Mouse (Mus musculus): ENCODE measurements around the gene Gm28043. TPM values are rescaled to one million over a fixed set of nuclear protein-coding genes. Genes with fewer than 3 reads are reported as not detected.

Gm28043 gene
- 1.4 TPM for polyA plus RNA-seq (2014; fragmentation: Illumina TruSeq; extraction: RNeasy Lipid Tissue Mini Kit (QIAGEN cat#74804); ENCODE audit: low read depth, low replicate concordance)

GRCm38 (mm10) chr17:29614115-29615023 is at the start of gene Gm28043, which contains the start of gene Rnf8:
Gene Gm28043 (plus strand): TSS chr17:29614876.
Gene Rnf8 (plus strand): TSS chr17:29614790.

GRCm38 (mm10) chr17:29660076-29660761 is 45.5 kb downstream of the Gm28043 start, which contains the start of gene Cmtr1:
Gene Cmtr1 (plus strand): TSS chr17:29660595.

GRCm38 (mm10) chr17:29716732-29717445 is 102.2 kb downstream of the Gm28043 start, which contains the start of gene Ccdc167:
Gene Ccdc167 (minus strand): TSS chr17:29717044.

Other genes starting within 250 kb of the Gm28043 start
- gene Pim1, start 124.1 kb upstream of the Gm28043 start, polyA plus RNA-seq (2014; fragmentation: Illumina TruSeq; extraction: RNeasy Lipid Tissue Mini Kit (QIAGEN cat#74804); ENCODE audit: low read depth, low replicate concordance), result 78.8 TPM
- not detected for gene Gm17657, start 65.2 kb upstream of the Gm28043 start, polyA plus RNA-seq (2014; fragmentation: Illumina TruSeq; extraction: RNeasy Lipid Tissue Mini Kit (QIAGEN cat#74804); ENCODE audit: low read depth, low replicate concordance)
- gene Tbc1d22b, start 65.1 kb upstream of the Gm28043 start, polyA plus RNA-seq (2014; fragmentation: Illumina TruSeq; extraction: RNeasy Lipid Tissue Mini Kit (QIAGEN cat#74804); ENCODE audit: low read depth, low replicate concordance), result 5.7 TPM
- not detected for gene Tmem217, start 62.5 kb upstream of the Gm28043 start, polyA plus RNA-seq (2014; fragmentation: Illumina TruSeq; extraction: RNeasy Lipid Tissue Mini Kit (QIAGEN cat#74804); ENCODE audit: low read depth, low replicate concordance)
- 37.3 TPM for gene Rnf8, start 86 bp upstream of the Gm28043 start, polyA plus RNA-seq (2014; fragmentation: Illumina TruSeq; extraction: RNeasy Lipid Tissue Mini Kit (QIAGEN cat#74804); ENCODE audit: low read depth, low replicate concordance)
- gene Cmtr1, start 45.7 kb downstream of the Gm28043 start, polyA plus RNA-seq (2014; fragmentation: Illumina TruSeq; extraction: RNeasy Lipid Tissue Mini Kit (QIAGEN cat#74804); ENCODE audit: low read depth, low replicate concordance), result 21.8 TPM
- 4.0 TPM for gene Ccdc167, start 102.2 kb downstream of the Gm28043 start, polyA plus RNA-seq (2014; fragmentation: Illumina TruSeq; extraction: RNeasy Lipid Tissue Mini Kit (QIAGEN cat#74804); ENCODE audit: low read depth, low replicate concordance)

All from adrenal gland, adult 10 weeks (tissue).